10 mouse cellular contexts compared by ENCODE assay signal in genomic region chr1:59580131-59580751, GRCm38 (mm10).
DNase-seq lines count a peak whose midpoint lies in the region; ATAC-seq and TF ChIP-seq lines count a peak whose summit lies in the region.
"Had no signal": no experiment of that assay in that cellular context is flagged by ENCODE, and none has a peak within 500 bp of the region (broad histone marks: within the 10 kb centered on the region; RNA-seq: fewer than 3 reads in every experiment).

No protein-coding gene starts in this region.

- no peak overlapping the region for H3K4me2 ChIP-seq in kidney, embryonic 14.5 days (replicated peaks; ENCODE audit: low read depth, low read length)
- no peak overlapping the region; the same call in 1 of the 2 replicates for H3K4me2 ChIP-seq in intestine, postnatal 0 days (replicated peaks; ENCODE audit: low read depth)
- H3K4me2 ChIP-seq: liver, embryonic 15.5 days had no signal

- peak overlapping the region; percentile 67; the same call in 1 of the 2 replicates for H3K27ac ChIP-seq in kidney, embryonic 14.5 days (ENCODE audit: low read depth, low read length)
- no peak overlapping the region for H3K27ac ChIP-seq in intestine, postnatal 0 days (ENCODE audit: low read depth, low read length)
- no peak overlapping the region for H3K27ac ChIP-seq in forebrain, embryonic 10.5 days
- H3K27ac ChIP-seq: liver, embryonic 15.5 days had no signal

- H3K4me3 ChIP-seq in kidney, embryonic 14.5 days (ENCODE audit: low read length) = no peak overlapping the region
- no peak overlapping the region for H3K4me3 ChIP-seq in intestine, postnatal 0 days (ENCODE audit: low read depth, low read length)
- H3K4me3 ChIP-seq in forebrain, embryonic 10.5 days = no peak overlapping the region
- H3K4me3 ChIP-seq: liver, embryonic 15.5 days had no signal

- no peak overlapping the region for H3K9ac ChIP-seq in kidney, embryonic 14.5 days (ENCODE audit: low read depth, low read length)
- no peak overlapping the region for H3K9ac ChIP-seq in intestine, postnatal 0 days (ENCODE audit: low read depth, low read length)
- H3K9ac ChIP-seq: liver, embryonic 15.5 days had no signal

- DNase-seq in kidney, postnatal 25 days = no peak
- DNase-seq in urinary bladder, postnatal 14 days (ENCODE audit: low spot score) = peak; percentile 46
- no peak for DNase-seq in urinary bladder, postnatal 25 days (ENCODE audit: low spot score)
- no peak for DNase-seq in right cerebral cortex, adult 18-20 months
- no peak for DNase-seq in forebrain, embryonic 10.5 days (ENCODE audit: extremely low spot score, low spot score)
- DNase-seq in layer of hippocampus, postnatal 25 days (ENCODE audit: extremely low spot score in 1 of 2, low spot score in 1 of 2) = no peak
- DNase-seq: gastrocnemius, postnatal 25 days had no signal

- peaks cover 26% of the 10 kb centered on the region for H3K4me1 ChIP-seq in kidney, embryonic 14.5 days (ENCODE audit: control insufficient read depth, insufficient read depth, low read length)
- H3K4me1 ChIP-seq in intestine, postnatal 0 days (replicated peaks; ENCODE audit: control insufficient read depth, insufficient read depth, low read length) = 0 out of 2 replicates have a peak, but pooled peaks cover 6% of the 10 kb centered on the region
- H3K4me1 ChIP-seq in forebrain, embryonic 10.5 days = peaks cover 23% of the 10 kb centered on the region

- no peaks in the 10 kb centered on the region for H3K27me3 ChIP-seq in kidney, embryonic 14.5 days (ENCODE audit: control insufficient read depth, insufficient read depth, low read length)
- no peaks in the 10 kb centered on the region for H3K27me3 ChIP-seq in intestine, postnatal 0 days (replicated peaks; ENCODE audit: control insufficient read depth, insufficient read depth, low read length)
- peaks cover 63% of the 10 kb centered on the region for H3K27me3 ChIP-seq in forebrain, embryonic 10.5 days (ENCODE audit: poor library complexity, severe bottlenecking)
- H3K27me3 ChIP-seq: liver, embryonic 15.5 days had no signal

- ATAC-seq in kidney, embryonic 14.5 days (ENCODE audit: low FRiP score, low TSS enrichment) = peak; percentile 92
- peak; percentile 68 for ATAC-seq in intestine, postnatal 0 days

- H3K36me3 ChIP-seq in kidney, embryonic 14.5 days (ENCODE audit: control insufficient read depth, insufficient read depth, low read length) = no peaks in the 10 kb centered on the region
- no peaks in the 10 kb centered on the region for H3K36me3 ChIP-seq in intestine, postnatal 0 days (ENCODE audit: control insufficient read depth, insufficient read depth)
- no peaks in the 10 kb centered on the region for H3K36me3 ChIP-seq in forebrain, embryonic 10.5 days (replicated peaks)
- H3K36me3 ChIP-seq: liver, embryonic 15.5 days had no signal

- no peaks in the 10 kb centered on the region for H3K9me3 ChIP-seq in kidney, embryonic 14.5 days (ENCODE audit: control insufficient read depth, low read length)
- H3K9me3 ChIP-seq in intestine, postnatal 0 days (ENCODE audit: control insufficient read depth) = no peaks in the 10 kb centered on the region
- no peaks in the 10 kb centered on the region for H3K9me3 ChIP-seq in forebrain, embryonic 10.5 days
- H3K9me3 ChIP-seq: liver, embryonic 15.5 days had no signal

- 13% methylated on average over 8 of the region's 8 CpGs for WGBS in kidney, embryonic 14.5 days
- 6% methylated on average over 8 of the region's 8 CpGs for WGBS in intestine, postnatal 0 days
- WGBS in forebrain, embryonic 10.5 days = 65% methylated on average over 8 of the region's 8 CpGs

- TF ChIP-seq CTCF in intestine, postnatal 0 days (IDR thresholded peaks at IDR 0.05; ENCODE audit: low read depth) = no peak
